Mouse (Mus musculus) olfactory bulb, adult 2 months (tissue): ENCODE data around the gene Rassf9. TPM values are rescaled to one million over a fixed set of nuclear protein-coding genes. Genes with fewer than 3 reads are reported as not detected.
A peak's percentile ranks its signal among the peaks of the same experiment; 100 is the strongest.

Experiments used
- H3K27ac ChIP-seq: fragments of 200-500 bp; 2 replicates; pipeline ENCODE4 v1.5.1; 2012; ENCODE audit warnings: low read depth, low read length; ENCODE audit not compliant: insufficient read depth
- H3K4me1 ChIP-seq: fragments of 200-500 bp; 2 replicates; pipeline ENCODE4 v1.6.1; 2012; ENCODE audit warnings: low read length; ENCODE audit not compliant: control insufficient read depth, insufficient read depth
- H3K4me3 ChIP-seq: fragments of 200-500 bp; 2 replicates; pipeline ENCODE4 v1.5.1; 2012; ENCODE audit warnings: mild to moderate bottlenecking, low read depth, low read length, moderate library complexity; ENCODE audit not compliant: insufficient read depth
- CTCF ChIP-seq: fragments of 200-500 bp; IDR thresholded peaks from 2 replicates; pipeline ENCODE4 v1.5.1; 2012; ENCODE audit warnings: low read depth, mild to moderate bottlenecking, low read length, moderate library complexity; ENCODE audit not compliant: insufficient read depth
- POLR2A ChIP-seq: fragments of 200-500 bp; IDR thresholded peaks from 2 replicates; pipeline ENCODE4 v1.6.1; 2012; ENCODE audit warnings: mild to moderate bottlenecking, low read depth, low read length, moderate library complexity; ENCODE audit not compliant: insufficient read depth
- WGBS: fragments of 180-500 bp; shearing (Covaris S2); methylation state at CpG from one replicate; pipeline ENCODE4 v1.1.7; 2018; 5-methylcytosine and 5-hydroxymethylcytosine counted together
- polyA plus RNA-seq: library from polyadenylated mRNA; stranded (reverse); fragments of >200 nt; gene quantifications from 2 replicates; pipeline ENCODE4 v1.2.4, GENCODE M21; 2012; ENCODE audit warnings: low replicate concordance; ENCODE audit not compliant: missing spikeins, insufficient read depth, insufficient read length

The Rassf9 gene
- polyA plus RNA-seq: not detected in 2 replicates

GRCm38 (mm10) chr10:102511807-102512461, at the start of gene Rassf9:
Gene Rassf9 (plus strand): TSS chr10:102512222.
- no peak for TF ChIP-seq POLR2A
- no peak for TF ChIP-seq CTCF
- no peak within 1 kb of the TSS for H3K4me3 ChIP-seq
- peak within 1 kb of the TSS; percentile 20; the same call in 1 of the 2 replicates for H3K27ac ChIP-seq
- WGBS: 32% methylated on average over 5 of the region's 5 CpGs
- H3K4me1 ChIP-seq: no peaks in the 10 kb centered on the region

- H3K27ac ChIP-seq: no peak overlapping the region
- no peak overlapping the region for H3K4me3 ChIP-seq
- no peak for TF ChIP-seq CTCF
- TF ChIP-seq POLR2A: no peak
- no peaks in the 10 kb centered on the region for H3K4me1 ChIP-seq
- 85% methylated on average over 2 of the region's 2 CpGs for WGBS
These were observed 42.6 kb upstream of the Rassf9 start for GRCm38 (mm10) chr10:102469412-102469811.

GRCm38 (mm10) chr10:102490386-102490785, 21.6 kb upstream of the Rassf9 start, which contains the start of gene Nts:
Gene Nts (minus strand): TSS chr10:102490486.
- 30% methylated on average over 3 of the region's 3 CpGs for WGBS
- Histone ChIP-seq H3K4me3 (no peak within 1 kb of the TSS), H3K27ac (no peak within 1 kb of the TSS), H3K4me1 (no peaks in the 10 kb centered on the region)
- no peak for TF ChIP-seq POLR2A
- no peak for TF ChIP-seq CTCF

- TF ChIP-seq POLR2A: no peak
- TF ChIP-seq CTCF: no peak
- H3K4me3 ChIP-seq: no peak overlapping the region
- H3K27ac ChIP-seq: no peak overlapping the region
- 9% methylated on average over 3 of the region's 3 CpGs for WGBS
- H3K4me1 ChIP-seq: no peaks in the 10 kb centered on the region
These were observed 20.2 kb upstream of the Rassf9 start for GRCm38 (mm10) chr10:102491792-102492191.

GRCm38 (mm10) chr10:102498754-102499153, 13.3 kb upstream of the Rassf9 start:
- 29% methylated on average over 4 of the region's 4 CpGs for WGBS
- H3K4me3 ChIP-seq: no peak overlapping the region
- H3K4me1 ChIP-seq: no peaks in the 10 kb centered on the region
- TF ChIP-seq POLR2A (no peak), CTCF (no peak)
- H3K27ac ChIP-seq: no peak overlapping the region

- H3K4me3 ChIP-seq: no peak overlapping the region
- WGBS: 69% methylated on average over 4 of the region's 4 CpGs
- H3K4me1 ChIP-seq: no peaks in the 10 kb centered on the region
- TF ChIP-seq POLR2A (no peak), CTCF (no peak)
- H3K27ac ChIP-seq: no peak overlapping the region
These were observed 4.6 kb upstream of the Rassf9 start for GRCm38 (mm10) chr10:102507386-102507785.

GRCm38 (mm10) chr10:102511461-102511806, 588 bp upstream of the Rassf9 start:
- WGBS: 51% methylated on average over 3 of the region's 3 CpGs
- Histone ChIP-seq H3K4me1 (no peaks in the 10 kb centered on the region), H3K27ac (no peak overlapping the region), H3K4me3 (no peak overlapping the region)
- TF ChIP-seq POLR2A: no peak
- no peak for TF ChIP-seq CTCF

- 44% methylated on average over 1 of the region's 1 CpGs for WGBS
- H3K27ac ChIP-seq: no peak overlapping the region
- H3K4me3 ChIP-seq: no peak overlapping the region
- TF ChIP-seq CTCF (no peak), POLR2A (no peak)
- H3K4me1 ChIP-seq: no peaks in the 10 kb centered on the region
These were observed 2.1 kb downstream of the Rassf9 start for GRCm38 (mm10) chr10:102514159-102514558.

- H3K27ac ChIP-seq: no peak overlapping the region
- WGBS: 82% methylated on average over 3 of the region's 3 CpGs
- no peak for TF ChIP-seq CTCF
- TF ChIP-seq POLR2A: no peak
- no peak overlapping the region for H3K4me3 ChIP-seq
- no peaks in the 10 kb centered on the region for H3K4me1 ChIP-seq
These were observed 15.9 kb downstream of the Rassf9 start for GRCm38 (mm10) chr10:102527901-102528300.
